Mouse (Mus musculus) myocyte (in vitro differentiated cells): ENCODE measurements around the gene Efcab11. TPM values are rescaled to one million over a fixed set of nuclear protein-coding genes. Genes with fewer than 3 reads are reported as not detected.

ENCODE experiments used
- H3K27me3 ChIP-seq: one replicate; pipeline ENCODE4 v1.6.1; 2011; ENCODE audit not compliant: control insufficient read depth, insufficient read depth, insufficient read length
- H3K36me3 ChIP-seq: one replicate; pipeline ENCODE4 v1.6.1; 2011; ENCODE audit not compliant: control insufficient read depth, insufficient read depth
- H3K4me2 ChIP-seq: one replicate; pipeline ENCODE4 v1.6.1; 2011; ENCODE audit warnings: low read depth, control low read depth
- H3K4me3 ChIP-seq: one replicate; pipeline ENCODE4 v1.5.1; 2011; ENCODE audit warnings: mild to moderate bottlenecking, control low read depth, moderate library complexity
- H3K79me2 ChIP-seq: one replicate; pipeline ENCODE4 v1.6.1; 2011; ENCODE audit not compliant: control insufficient read depth, insufficient read depth
- H3ac ChIP-seq: one replicate; pipeline ENCODE4 v1.6.1; 2011; ENCODE audit not compliant: control insufficient read depth, insufficient read length
- CEBPB ChIP-seq: IDR thresholded peaks from 2 replicates; pipeline ENCODE4 v1.6.1; 2011; ENCODE audit warnings: mild to moderate bottlenecking, moderate library complexity; ENCODE audit not compliant: poor library complexity, insufficient read depth, severe bottlenecking
- E2F4 ChIP-seq: IDR thresholded peaks from one replicate; pipeline ENCODE4 v1.6.1; 2011; ENCODE audit warnings: mild to moderate bottlenecking, control low read depth, moderate library complexity; ENCODE audit not compliant: insufficient read depth
- MAX ChIP-seq: IDR thresholded peaks from one replicate; pipeline ENCODE4 v1.6.1; 2011; ENCODE audit warnings: low read depth, mild to moderate bottlenecking, control low read depth
- MYOD1 ChIP-seq, 3 experiments: IDR thresholded peaks; one replicate each; pipeline ENCODE4 v1.6.1; 2011; ENCODE audit warnings: control low read depth in 2 of 3, low read depth in 2 of 3, mild to moderate bottlenecking in 2 of 3, moderate library complexity in 1 of 3; ENCODE audit not compliant: insufficient read length in 2 of 3, control insufficient read depth in 1 of 3
- MYOG ChIP-seq, 3 experiments: IDR thresholded peaks; one replicate each; pipeline ENCODE4 v1.6.1; 2011; ENCODE audit warnings: control low read depth in 2 of 3, low read depth in 2 of 3, mild to moderate bottlenecking in 2 of 3; ENCODE audit not compliant: insufficient read length in 2 of 3, control insufficient read depth in 1 of 3, insufficient read depth in 1 of 3
- POLR2A ChIP-seq: IDR thresholded peaks from one replicate; pipeline ENCODE4 v1.6.1; 2011; ENCODE audit warnings: low read depth, mild to moderate bottlenecking, control low read depth, moderate library complexity; ENCODE audit not compliant: insufficient read length
- POLR2AphosphoS2 ChIP-seq: IDR thresholded peaks from one replicate; pipeline ENCODE4 v1.6.1; 2011; ENCODE audit warnings: low read depth, control low read depth; ENCODE audit not compliant: insufficient read length
- REST ChIP-seq: IDR thresholded peaks from one replicate; pipeline ENCODE4 v1.6.1; 2011; ENCODE audit warnings: mild to moderate bottlenecking, control low read depth, moderate library complexity; ENCODE audit not compliant: insufficient read depth, insufficient read length
- SRF ChIP-seq: IDR thresholded peaks from one replicate; pipeline ENCODE4 v1.6.1; 2011; ENCODE audit warnings: low read depth; ENCODE audit not compliant: control insufficient read depth, insufficient read length
- TCF12 ChIP-seq: IDR thresholded peaks from one replicate; pipeline ENCODE4 v1.6.1; 2011; ENCODE audit warnings: mild to moderate bottlenecking, control low read depth; ENCODE audit not compliant: poor library complexity, insufficient read depth, severe bottlenecking
- TCF3 ChIP-seq: IDR thresholded peaks from one replicate; pipeline ENCODE4 v1.6.1; 2011; ENCODE audit warnings: low read depth, control low read depth; ENCODE audit not compliant: insufficient read length
- USF1 ChIP-seq: IDR thresholded peaks from one replicate; pipeline ENCODE4 v1.6.1; 2011; ENCODE audit warnings: low read depth, mild to moderate bottlenecking, control low read depth, moderate library complexity
- polyA plus RNA-seq: library from polyadenylated mRNA; unstranded; fragments of >200 nt; fragmentation: generic; extraction: Trizol; gene quantifications from one replicate; pipeline ENCODE4 v1.2.1, GENCODE M21; 2012; ENCODE audit warnings: missing spikeins

Efcab11 gene
- polyA plus RNA-seq, 1 experiment = 3.5 TPM

GRCm38 (mm10) chr12:99902867-99903370 lies 18.7 kb upstream of the Efcab11 start:
- TF ChIP-seq MYOG (IDR thresholded peaks at IDR 0.05; ENCODE audit: control insufficient read depth in 1 of 3, insufficient read depth in 1 of 3, insufficient read length in 2 of 3, low read depth in 2 of 3) (no peak), USF1 (no peak), TCF12 (no peak), SRF (no peak), MAX (no peak), E2F4 (no peak), REST (no peak), TCF3 (no peak), MYOD1 (IDR thresholded peaks at IDR 0.05; ENCODE audit: control insufficient read depth in 1 of 3, insufficient read length in 2 of 3, low read depth in 2 of 3) (no peak), POLR2A (no peak), CEBPB (no peak), POLR2AphosphoS2 (no peak)
- no peak overlapping the region for H3K4me2 ChIP-seq
- no peaks in the 10 kb centered on the region for H3K27me3 ChIP-seq
- H3ac ChIP-seq = no peak overlapping the region
- no peak overlapping the region for H3K4me3 ChIP-seq
- peaks cover 21% of the 10 kb centered on the region for H3K36me3 ChIP-seq
- no peaks in the 10 kb centered on the region for H3K79me2 ChIP-seq

- H3ac ChIP-seq = no peak overlapping the region
- H3K4me3 ChIP-seq = no peak overlapping the region
- H3K79me2 ChIP-seq = no peaks in the 10 kb centered on the region
- no peak overlapping the region for H3K4me2 ChIP-seq
- H3K27me3 ChIP-seq = no peaks in the 10 kb centered on the region
- peaks cover 15% of the 10 kb centered on the region for H3K36me3 ChIP-seq
- TF ChIP-seq USF1 (no peak), MYOD1 (IDR thresholded peaks at IDR 0.05; ENCODE audit: control insufficient read depth in 1 of 3, insufficient read length in 2 of 3, low read depth in 2 of 3) (no peak), MYOG (IDR thresholded peaks at IDR 0.05; ENCODE audit: control insufficient read depth in 1 of 3, insufficient read depth in 1 of 3, insufficient read length in 2 of 3, low read depth in 2 of 3) (no peak), CEBPB (no peak), SRF (no peak), TCF12 (no peak), REST (no peak)
These were observed 18.0 kb upstream of the Efcab11 start for GRCm38 (mm10) chr12:99901973-99902866.

- TF ChIP-seq TCF12 (no peak), MYOG (IDR thresholded peaks at IDR 0.05; ENCODE audit: control insufficient read depth in 1 of 3, insufficient read depth in 1 of 3, insufficient read length in 2 of 3, low read depth in 2 of 3) (no peak), MYOD1 (IDR thresholded peaks at IDR 0.05; ENCODE audit: control insufficient read depth in 1 of 3, insufficient read length in 2 of 3, low read depth in 2 of 3) (no peak), USF1 (no peak), REST (no peak), POLR2AphosphoS2 (no peak), CEBPB (no peak)
- no peak overlapping the region for H3K4me2 ChIP-seq
- no peaks in the 10 kb centered on the region for H3K27me3 ChIP-seq
- H3ac ChIP-seq = no peak overlapping the region
- H3K79me2 ChIP-seq = no peaks in the 10 kb centered on the region
- no peak overlapping the region for H3K4me3 ChIP-seq
- H3K36me3 ChIP-seq = peaks cover 10% of the 10 kb centered on the region
These were observed 15.8 kb upstream of the Efcab11 start for GRCm38 (mm10) chr12:99899991-99900390.

GRCm38 (mm10) chr12:99898248-99898870 lies 14.1 kb upstream of the Efcab11 start:
- H3K4me3 ChIP-seq = no peak overlapping the region
- H3K36me3 ChIP-seq = peaks cover 10% of the 10 kb centered on the region
- H3K4me2 ChIP-seq = no peak overlapping the region
- H3ac ChIP-seq = no peak overlapping the region
- TF ChIP-seq CEBPB = no peak
- no peak for TF ChIP-seq E2F4
- no peak for TF ChIP-seq USF1
- no peak for TF ChIP-seq SRF
- no peak for TF ChIP-seq TCF3
- TF ChIP-seq POLR2A = no peak
- no peak for TF ChIP-seq MYOG (IDR thresholded peaks at IDR 0.05; ENCODE audit: control insufficient read depth in 1 of 3, insufficient read depth in 1 of 3, insufficient read length in 2 of 3, low read depth in 2 of 3)
- TF ChIP-seq POLR2AphosphoS2 = no peak
- TF ChIP-seq REST = no peak
- H3K27me3 ChIP-seq = no peaks in the 10 kb centered on the region
- no peaks in the 10 kb centered on the region for H3K79me2 ChIP-seq
